Mouse (Mus musculus): ENCODE data around the gene 1810013L24Rik.
"Not testable (repeated sequence)": the region's sequence is repeated elsewhere in the genome, so short reads cannot be mapped to it uniquely, and the experiment has no call there.

GRCm38 (mm10) chr16:8894214-8894613 lies 64.3 kb downstream of the 1810013L24Rik start:
- TF ChIP-seq POLR2A (IDR thresholded peaks at IDR 0.05; ENCODE audit: insufficient read length, low read depth); USF1 (IDR thresholded peaks at IDR 0.05; ENCODE audit: low read depth); MAX (IDR thresholded peaks at IDR 0.05; ENCODE audit: low read depth); E2F4 (IDR thresholded peaks at IDR 0.05; ENCODE audit: insufficient read depth): not testable (repeated sequence)
